Mouse (Mus musculus) cerebellum, adult 9-11 months (tissue): ENCODE measurements at regions not wholly inside any gene's neighbourhood (a gene's known extent, or its start where the extent isn't known, plus 50 kb on each side); places are given as distances from the start of the nearest gene placed in this dataset.
A peak's percentile ranks its signal among the peaks of the same experiment; 100 is the strongest.

Experiments used
- DNase-seq: peaks from one replicate; pipeline ENCODE4 v3.0.0; 2022

GRCm38 (mm10) chr8:12330886-12331285 is 52.3 kb downstream of the A230072I06Rik start:
- peak; percentile 5 for DNase-seq

GRCm38 (mm10) chr8:12331652-12332051 is 53.0 kb downstream of the A230072I06Rik start:
- no peak for DNase-seq

DNA sequence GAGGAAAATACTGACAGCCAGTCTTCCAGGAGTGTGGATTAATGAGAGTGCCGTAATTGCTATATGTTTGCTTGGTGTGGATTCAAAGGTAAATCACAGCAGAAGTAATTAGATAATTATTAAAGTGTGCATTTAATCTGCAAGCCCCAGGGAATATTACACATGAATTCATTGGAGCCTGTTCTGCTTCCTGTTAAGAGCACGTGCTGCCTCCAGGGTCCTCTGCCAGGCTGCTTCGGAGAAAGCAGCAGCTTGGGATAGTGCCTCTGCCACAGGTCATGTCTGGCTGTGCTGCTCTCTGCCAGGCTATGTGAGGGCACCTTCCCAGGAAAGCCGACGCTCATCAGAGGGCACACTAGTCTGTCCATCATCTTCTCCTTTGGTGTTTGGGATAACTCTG is 55.5 kb downstream of the A230072I06Rik start:
- DNase-seq = no peak

GRCm38 (mm10) chr8:12334605-12335004 is 56.0 kb downstream of the A230072I06Rik start:
- DNase-seq = no peak

- DNase-seq = no peak
These were observed 55.8 kb upstream of the Sox1 start for GRCm38 (mm10) chr8:12339149-12339924.

- DNase-seq = no peak
These were observed 54.1 kb upstream of the Sox1 start for GRCm38 (mm10) chr8:12340946-12341345.
